Mouse (Mus musculus) CD4-positive helper T cell, adult 2 months (primary cell): ENCODE data around the gene Inf2.

ENCODE experiments used
- DNase-seq: peaks from one replicate; pipeline ENCODE4 v3.0.0-alpha.2; 2012; ENCODE audit warnings: low read depth, missing footprints, low spot score

Inf2 gene

DNA sequence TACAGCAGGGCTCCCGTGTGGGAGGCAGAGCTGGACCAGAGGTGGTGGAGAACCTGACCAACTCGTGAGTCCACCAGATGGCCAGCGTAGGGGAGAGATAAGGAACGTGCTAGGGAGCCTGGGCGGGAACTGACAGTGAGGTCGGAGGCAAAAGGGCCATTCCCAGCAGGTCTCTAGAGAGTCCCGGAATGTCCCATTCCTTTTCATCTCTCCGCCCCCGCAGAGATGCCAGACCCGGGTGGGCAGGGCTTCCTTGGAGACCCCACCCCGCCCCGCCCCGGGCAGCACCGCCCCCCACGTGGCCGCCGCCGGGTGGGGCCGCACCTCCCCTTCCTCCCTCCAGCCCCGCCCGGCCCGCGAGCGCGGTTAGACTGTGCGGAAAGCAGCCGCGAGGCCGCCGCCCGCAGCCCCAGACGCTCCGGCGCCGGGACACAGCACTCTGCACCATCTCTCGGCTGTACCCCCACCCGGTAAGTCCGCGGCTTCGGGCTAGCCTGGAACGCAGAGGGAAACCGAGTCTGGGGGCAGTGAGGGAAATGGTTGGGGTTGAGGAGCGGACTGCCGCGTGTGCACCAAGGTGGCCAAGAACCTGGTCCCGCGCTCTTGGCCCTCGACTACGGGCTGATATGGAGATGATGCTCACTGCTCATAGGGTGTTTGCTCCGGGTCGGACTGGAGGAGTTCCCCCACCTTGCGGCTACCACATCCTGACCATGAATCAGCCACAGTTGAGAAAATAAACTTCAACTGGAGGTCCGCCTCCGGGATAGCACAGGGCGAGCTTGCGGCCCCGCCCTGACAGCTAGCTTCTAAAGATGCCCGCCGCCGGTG, at the start of gene Inf2:
Gene Inf2, plus strand, starts transcription at position 359 of the 831 bp plus-strand sequence.
- DNase-seq = peak; percentile 85

DNA sequence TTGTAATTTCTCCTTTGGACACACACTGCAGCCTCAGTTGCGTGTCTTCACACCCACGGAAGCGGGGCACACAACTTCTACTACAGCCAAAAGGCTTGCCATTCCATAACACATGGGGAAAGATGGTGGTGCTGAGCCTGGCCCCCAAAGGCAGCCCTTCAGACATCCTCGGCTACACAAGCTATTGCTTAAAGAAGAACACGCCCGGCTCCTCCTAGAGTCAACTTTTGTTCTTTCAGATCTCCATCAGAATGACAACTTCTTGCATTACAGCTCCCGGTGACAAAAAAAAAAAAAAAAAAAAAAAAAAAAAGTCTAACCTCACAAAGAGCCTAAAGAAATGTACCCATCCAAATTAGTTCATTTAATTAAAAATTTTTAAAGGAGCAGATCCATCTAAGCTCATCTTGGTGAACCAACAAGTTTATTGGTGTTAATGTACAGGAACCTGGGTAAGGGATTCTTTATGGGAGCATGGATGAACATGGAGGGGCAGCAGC, 49.1 kb upstream of the Inf2 start:
- no peak for DNase-seq

DNA sequence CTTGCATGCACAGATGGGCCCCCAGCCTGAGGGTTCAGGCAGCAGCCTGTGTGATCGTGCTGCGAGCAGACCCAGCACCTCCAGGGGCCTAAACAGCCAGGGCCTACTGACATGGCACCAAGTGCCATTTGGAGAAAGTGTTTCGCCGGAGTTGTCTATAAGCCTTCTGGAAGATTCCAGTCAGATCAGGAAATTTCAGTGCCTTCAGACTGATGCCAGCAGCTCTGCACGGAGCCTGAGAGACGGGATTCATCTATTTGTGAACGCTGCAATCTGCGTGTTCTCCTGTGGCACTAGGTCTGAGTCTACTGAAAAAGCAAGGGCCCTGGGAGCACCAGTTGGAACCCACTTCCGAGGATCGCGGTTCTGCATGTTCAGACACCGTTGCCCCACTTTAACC, 48.3 kb upstream of the Inf2 start:
- DNase-seq = no peak

DNA sequence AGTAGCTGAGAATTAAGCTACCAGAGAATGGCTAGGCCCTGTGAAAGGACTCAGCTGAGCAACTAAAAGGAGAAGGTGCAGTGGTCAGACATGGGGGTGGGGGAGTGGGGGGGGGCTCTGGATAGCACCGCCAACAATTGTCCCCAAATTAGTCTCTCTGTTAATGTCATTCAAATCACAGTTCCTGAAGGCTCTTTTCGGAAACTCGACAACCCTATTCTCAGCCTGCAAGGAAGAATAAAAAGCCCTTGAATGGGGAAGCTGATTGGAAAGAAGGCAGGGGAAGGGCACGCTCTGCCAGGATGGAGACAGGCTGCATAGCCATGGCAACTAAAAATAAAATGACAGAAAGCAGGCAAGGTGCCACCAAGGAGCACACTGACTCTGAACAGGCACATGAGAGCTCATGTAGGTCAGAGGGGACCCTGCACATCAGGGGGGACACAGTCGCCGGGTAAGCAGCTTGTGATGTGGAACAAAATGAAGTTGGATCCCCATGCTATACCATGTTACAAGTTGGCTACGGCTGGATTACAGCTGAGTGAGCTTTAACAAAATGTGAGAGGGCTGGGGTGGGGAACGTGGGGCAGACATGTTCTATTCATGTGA, 47.0 kb upstream of the Inf2 start:
- DNase-seq = no peak

DNA sequence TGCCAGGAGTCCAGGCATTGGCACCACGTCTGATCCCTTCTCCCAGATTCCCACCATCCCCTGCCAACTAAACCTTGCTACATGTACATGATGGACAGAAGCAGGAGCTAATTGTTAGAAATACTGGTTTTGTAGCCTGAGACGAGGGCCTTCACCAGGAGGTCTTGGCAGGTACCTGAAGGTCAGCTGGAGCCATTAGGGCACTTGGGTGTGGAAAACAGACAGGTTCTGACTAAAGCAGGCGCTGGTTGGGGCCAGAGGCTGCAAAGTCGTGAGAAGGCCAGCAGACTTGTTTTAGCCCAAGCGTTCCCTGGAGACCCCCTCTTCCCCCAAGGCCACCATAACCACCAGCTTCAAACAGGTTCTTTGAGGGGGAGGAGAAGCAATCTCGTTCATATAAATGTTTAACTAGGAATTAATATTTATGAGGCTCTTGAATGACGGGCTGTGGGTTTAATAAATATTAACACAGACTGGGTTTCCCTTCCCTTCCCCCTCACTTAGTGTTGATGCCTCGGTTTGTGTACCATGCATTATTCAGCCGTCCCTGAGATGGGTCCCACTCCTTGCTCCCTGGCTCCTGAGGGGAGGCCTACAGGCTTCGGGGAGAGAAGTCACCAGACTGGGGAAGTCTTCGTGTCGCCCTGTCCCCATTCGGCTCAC, 46.2 kb upstream of the Inf2 start:
- DNase-seq = no peak

DNA sequence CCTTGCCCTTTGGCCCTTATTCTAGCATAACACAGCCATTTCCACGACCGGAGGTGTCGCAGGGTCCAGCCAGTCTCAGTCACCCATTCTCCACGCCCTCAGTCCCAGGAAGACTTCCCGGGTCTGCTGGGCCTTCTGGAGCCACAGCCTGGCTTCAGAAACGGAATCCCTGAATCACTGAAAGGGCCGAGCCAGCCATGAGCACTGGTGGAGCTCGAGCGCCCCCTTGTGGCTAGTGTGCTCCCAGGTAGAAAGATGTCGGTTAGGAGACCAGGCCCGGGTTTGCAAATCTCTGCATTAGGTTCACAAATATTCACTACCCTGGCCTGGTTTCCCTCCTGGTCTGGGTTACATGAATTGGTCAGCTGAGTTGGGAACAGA, 45.7 kb upstream of the Inf2 start:
- DNase-seq = peak; percentile 64

DNA sequence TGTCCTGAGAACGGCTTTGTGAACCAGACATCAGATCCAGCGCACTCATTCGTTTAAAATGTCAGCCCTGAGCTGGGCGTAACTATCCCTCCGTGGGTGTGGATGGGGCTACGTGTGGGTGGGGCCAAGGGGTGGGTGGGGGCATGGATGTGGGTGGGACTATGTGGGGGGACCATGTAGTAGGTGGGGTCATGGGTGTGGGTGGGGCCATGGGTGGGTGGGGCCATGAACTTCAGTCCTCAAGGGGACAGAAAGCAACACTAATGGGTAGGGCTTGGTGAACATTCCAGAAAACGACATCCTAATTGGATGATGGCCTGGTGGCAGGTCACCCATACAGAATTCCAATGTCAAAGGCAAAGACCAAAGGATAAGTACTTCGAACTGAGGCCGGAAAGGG, 44.6 kb upstream of the Inf2 start:
- DNase-seq = no peak

DNA sequence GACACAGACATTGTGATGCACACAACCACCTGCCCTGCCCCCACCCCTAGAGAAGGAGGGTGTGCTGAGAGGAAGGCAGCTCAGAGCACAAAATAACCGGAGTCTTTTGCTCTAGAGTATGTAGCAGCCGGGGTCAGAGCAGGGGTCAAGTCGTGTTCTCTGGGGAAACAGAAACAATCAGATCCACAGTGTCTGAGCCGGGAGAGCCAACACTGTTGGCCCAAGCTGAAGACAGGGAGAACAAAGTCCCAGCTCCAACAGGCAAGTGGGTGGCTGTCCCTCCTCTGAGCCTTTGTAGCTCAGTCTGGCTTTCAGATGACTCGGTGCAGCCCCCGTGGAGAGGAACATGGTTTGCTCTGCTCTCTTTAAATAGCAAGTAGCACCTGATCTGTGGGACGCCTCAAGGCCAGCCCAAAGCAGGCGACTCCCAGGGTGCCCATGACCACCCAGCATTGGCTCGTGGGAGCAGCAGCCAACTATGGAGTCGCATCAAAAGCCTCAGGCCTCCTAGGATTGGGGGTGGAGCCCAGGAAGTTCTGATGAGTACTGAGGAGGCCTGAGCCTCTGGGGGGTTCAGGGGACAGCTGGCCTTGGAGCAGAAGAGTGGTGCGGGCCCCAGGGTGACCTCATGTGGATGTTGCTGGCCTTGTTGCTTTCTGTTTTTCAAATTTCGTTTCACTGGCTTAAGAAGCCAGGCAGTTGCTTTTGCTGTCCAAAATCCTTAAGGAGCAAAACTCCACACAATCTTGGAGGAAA, 43.5 kb upstream of the Inf2 start:
- no peak for DNase-seq

DNA sequence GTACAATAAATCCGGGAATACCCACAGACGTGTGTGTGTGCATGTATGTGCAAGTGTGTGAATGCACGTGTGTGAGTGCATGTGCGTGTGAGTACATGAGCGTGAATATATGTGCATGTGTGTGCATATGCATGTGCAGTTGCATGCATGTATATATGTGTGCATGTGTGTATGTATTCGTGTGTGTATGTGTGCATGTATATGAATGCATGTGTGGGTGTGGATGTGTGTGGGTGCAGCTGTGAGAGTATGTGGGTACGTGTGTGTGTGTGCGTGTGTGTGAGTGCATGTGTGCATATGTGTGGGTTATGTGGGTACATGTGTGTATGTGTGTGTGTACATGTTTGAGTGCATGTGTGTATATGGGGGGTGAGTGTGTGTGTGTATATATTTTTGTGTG, 42.5 kb upstream of the Inf2 start:
- no peak for DNase-seq

DNA sequence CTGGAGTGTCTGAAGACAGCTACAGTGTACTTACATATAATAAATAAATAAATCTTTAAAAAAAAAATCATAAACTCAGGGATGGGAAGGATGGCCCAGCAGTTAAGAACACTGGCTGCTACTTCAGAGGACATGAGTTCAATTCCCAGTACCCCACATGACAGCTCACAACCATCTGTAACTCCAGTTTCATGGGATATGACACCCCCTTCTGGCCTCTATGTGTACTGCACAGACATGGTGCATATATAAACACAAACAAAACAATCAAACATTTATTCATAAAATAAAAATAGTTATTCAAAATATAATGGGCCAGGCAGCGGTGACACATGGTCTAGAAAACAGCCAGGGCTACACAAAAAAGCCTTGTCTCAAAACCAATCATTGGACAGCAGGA, 39.3 kb upstream of the Inf2 start:
- no peak for DNase-seq

DNA sequence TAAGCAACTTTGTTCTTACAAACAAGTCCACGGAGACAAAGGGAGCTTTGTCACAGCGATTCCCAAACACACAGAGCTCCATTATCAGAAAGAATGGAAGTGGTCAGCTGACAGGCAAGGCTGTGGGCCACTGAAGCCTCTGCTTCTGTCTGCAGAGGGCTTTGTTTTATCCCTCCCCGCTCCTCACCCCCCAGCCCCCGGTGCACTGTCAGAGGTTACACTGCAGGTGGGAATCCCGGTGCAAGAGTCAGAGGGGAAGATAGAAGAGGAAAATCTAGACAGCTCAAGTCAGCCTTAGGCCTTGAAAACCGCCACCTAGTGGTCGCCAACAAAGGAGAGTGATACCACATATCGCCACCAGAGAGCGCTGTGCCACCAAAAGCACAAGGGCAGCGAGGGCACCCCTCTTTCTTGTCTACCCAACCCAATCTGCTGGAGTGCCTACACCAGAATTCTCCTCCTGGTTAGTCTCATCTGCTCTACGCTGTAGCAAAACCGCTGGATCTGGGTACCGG, 36.7 kb upstream of the Inf2 start:
- peak; percentile 84 for DNase-seq

DNA sequence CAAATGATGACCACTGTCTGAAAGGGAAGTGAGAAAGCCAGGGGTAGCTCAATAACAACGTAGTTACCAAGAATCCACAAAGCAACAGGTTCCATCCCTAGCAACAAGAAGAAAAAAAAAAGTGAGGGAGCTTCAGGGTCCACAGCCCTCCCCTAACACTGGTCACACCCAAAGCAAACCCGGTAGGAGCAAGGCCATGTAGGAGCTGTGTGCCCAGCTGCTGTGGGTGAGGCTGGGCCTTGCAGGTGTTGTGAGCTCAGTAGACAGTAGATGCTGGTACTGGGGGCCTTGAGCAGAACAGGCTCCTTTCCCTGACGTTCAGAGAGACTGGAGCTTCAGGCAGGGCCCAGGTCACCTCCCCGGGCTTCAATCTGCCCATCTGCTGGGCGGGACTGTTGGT, 36.1 kb upstream of the Inf2 start:
- DNase-seq = no peak

DNA sequence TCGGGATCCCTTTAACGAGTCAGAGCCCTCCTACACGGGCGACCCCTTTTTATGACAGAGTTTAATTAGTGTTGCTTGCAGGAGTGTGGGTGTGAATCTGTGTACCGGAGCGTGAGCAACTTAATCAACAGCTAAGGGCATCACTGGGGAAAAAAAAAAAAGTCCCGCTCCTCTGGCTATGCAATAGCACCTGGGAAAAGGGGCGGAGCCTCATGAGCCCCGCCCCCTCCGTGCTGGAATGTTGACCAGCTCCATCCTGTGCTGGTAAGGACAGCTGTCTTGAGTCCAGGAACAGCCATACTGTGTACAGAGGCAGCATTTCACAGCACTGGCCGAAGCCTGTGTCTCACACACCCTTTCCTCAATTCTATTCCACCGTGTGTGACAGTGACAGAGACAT, 33.7 kb upstream of the Inf2 start:
- DNase-seq = no peak

DNA sequence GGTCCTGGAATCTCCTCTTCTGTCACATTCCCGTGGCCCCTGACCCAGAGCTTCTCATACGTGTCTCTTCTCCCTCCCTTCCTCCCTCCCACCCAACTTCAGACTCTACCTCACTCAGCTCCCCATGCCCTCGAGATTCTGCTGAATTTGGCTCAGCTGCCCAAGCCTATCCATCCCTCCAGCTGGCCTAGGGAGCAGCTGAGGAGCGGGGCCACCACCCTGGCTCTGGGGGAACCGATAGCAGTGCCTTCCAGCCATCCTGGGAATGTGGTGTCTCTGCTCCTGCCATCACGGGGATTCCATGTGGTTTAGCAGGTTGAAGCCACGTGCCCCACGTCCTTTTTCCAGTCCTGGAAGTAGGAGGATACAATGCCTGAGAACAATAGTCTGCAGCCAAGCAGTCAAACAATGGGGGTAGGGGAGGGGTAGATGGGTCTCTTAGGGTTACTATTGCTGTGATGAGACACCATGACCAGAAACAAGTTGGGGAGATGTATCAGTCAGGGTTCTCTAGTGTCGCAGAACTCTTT, 32.0 kb upstream of the Inf2 start:
- DNase-seq = no peak

DNA sequence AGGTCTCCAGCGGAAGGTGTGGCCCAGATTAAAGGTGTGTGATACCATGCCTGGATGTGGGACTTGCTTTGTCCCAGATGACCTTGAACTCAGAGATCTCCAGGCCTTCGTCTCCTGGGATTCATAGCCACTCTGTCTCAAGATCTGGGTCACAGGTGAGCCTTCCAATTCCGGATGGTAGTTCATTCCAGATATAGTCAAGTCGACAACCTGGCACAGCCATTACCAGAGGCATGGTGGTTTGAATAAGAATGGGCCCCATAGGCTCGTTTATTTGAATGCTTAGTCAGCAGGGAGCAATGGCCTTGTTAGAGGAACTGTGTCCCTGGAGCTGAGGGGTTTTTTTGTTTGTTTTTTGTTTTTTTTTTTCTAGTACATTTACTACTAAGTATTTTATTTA, 31.4 kb upstream of the Inf2 start:
- no peak for DNase-seq

DNA sequence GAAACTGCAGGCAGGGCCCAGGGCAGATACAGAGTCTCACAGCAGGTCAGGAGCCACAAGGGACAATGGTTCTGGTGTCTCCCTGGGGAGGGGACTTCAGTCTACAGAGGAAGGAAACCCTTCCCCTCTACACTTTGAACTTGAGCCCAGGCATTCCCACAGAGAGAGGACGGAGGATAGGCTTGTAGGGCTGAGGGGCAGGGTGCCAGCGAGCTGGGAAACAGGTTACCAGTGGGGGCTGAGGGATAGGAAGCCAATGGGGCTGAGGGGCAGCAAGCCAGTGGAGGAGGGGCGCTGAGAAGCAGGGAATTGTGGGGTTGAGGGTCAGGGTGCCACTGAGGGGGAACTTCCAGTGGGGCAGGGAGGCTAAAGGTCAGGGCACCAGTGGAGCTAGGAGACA, 29.4 kb upstream of the Inf2 start:
- DNase-seq = no peak

DNA sequence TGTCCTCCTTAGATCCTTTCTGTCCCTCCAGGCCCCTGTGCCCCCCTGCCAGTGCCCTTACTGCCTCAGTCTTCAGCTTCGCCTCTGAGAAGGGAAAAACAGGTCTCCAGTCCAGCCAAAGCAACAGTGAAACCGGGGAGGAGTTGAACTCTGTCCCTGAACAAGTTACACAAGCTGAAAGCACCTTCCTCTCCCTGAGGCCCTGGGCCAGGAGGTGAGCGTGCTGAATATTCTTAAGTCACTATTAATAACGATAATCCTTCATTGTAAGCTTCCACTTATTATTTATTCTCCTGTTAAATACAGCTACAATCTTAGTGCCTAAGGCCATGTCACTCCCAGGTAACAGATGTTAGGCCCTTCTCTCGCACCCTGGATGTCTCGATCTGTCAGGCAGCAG, 28.9 kb upstream of the Inf2 start:
- no peak for DNase-seq

DNA sequence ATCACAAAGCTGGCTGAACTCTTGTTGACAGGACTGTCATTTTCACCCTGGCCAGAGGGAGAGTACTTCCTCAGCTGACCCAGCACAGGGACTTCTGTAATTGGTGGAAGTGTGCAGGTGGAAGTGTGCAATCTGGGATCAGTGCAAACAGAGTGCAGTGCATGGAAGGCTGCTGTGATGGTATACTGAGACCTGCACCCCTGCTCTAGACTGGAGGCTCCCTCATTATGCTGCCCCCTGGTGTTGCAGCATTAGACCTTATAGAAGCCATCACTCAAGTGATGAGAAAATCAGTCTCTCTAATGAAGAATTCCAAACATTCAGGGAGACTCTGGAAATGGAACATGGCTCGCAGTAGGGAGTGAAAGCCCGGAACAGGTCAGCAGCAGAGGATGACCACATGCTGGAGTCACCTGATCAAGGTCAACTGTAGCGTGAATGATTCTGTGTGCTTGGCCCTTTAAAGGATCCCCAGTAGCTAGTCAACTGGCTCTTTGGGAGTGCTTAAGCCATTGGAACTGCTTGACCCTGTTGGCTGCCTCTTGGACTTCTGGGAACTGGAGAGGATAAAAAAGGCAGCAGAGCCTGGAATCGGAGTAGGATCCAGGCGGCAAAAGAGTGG, 28.3 kb upstream of the Inf2 start:
- DNase-seq = no peak

DNA sequence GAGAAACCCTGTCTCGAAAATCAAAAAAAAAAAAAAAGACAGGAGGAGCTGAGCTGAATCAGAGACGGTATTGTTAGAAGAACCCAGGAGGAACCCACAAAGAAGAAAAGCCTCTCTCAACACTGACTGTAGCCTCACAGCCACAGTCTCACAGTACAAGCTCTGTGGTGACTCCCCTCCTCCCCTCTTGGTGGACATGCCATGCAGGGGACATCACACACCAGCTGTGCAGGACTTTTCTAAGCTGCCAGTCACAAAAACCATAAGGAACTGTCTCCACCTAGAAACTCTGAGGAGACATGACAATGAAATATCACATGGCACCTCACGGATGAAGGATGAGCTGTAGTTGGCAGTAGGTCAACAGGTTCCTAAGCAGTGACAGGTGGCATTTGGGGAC, 27.4 kb upstream of the Inf2 start:
- DNase-seq = no peak

DNA sequence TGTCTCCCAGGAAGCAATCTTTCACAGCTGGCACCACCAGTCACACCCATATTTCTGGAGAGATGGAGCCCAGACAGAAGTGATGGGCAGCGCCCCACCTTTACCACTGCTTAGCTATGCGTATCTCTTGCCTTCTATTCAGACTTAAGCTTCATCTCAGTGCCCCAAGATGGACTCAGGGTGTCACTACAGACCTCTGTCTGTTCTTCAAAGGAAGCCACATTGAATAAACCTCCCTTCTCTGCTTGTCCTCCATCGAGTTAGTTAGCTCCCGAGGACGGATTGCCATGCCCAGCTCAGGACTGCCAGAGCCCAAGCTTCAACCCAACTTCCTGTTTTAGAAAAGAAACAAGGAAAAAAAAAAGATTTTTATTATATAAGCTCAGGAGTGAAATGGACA, 26.1 kb upstream of the Inf2 start:
- DNase-seq = no peak

DNA sequence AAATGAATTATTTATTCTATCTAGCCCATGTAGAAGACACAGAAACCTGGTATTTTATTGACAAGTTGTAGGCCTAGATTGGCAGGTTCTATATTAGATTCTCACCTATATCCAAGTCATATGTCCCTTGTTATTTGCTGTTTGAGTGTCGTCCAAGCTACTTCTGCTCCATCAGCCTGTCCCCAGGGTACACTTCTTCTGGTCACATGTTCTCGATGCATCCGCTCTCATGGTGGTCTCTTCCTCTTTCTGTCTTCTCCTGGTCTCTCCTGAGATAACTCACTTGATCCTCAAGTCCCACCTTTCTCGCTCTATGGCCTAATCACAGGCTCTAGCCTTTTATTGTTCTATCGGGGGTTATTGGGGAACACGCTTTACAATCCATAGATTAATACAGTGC, 25.6 kb upstream of the Inf2 start:
- DNase-seq = no peak
